Mouse (Mus musculus) mouse trophoblast stem cell (cell line): ENCODE measurements around the gene Gm13420.

ENCODE experiments used
- in situ Hi-C, 2 experiments: fragments of 300-500 bp; cut with MseI, MboI; formaldehyde crosslinking; loops; 2 replicates in 1 of 2; 3 replicates in 1 of 2; pipeline ENCODE4 v1.15.1; 2025

Gene Gm13420

GRCm38 (mm10) chr2:29702189-29702588, 49.3 kb downstream of the Gm13420 start:
- in situ Hi-C loops, result no loop called here

DNA sequence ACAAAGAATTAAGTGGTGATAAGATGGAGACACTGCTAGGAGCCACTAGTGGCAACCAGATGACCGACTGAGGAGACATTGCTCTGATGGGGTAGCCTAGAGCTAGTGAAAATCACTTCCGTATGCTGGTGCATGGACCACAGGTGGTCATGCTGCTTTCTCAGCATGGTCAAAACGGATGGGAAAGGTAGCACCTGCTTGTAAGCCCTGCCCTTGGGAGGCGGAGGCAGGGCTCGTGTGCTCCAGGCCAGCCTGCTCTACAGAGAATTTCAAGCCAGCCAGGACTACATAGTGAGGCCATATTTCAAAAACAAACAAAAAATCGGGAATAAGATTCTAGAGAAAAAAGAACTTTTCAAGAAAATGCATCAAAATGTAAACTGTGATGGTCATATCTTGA, 50.1 kb downstream of the Gm13420 start:
- in situ Hi-C loops, result no loop called here

DNA sequence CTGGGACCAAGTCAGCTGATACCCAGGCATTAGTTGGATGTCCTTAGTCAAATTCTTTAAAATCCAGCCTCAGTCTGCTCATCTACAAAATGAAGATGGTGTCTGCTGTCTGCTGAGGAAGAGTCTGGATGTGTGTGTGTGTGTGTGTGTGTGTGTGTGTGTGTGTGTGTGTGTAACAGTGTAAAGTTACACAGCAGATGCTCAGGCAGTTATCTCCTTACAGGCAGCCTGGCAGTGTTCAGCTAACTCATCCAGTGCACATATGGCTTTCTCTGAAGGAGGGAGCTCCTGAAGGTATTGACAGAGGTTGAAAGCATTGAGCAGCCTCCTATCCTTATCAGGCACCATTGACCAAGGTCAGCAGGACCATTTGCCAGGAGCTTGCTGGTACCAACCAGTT, 50.6 kb downstream of the Gm13420 start:
- in situ Hi-C loops, result no loop called here

- in situ Hi-C loops, result no loop called here
Measured at GRCm38 (mm10) chr2:29698421-29699290, 52.8 kb downstream of the Gm13420 start.

GRCm38 (mm10) chr2:29696207-29696800, 55.2 kb downstream of the Gm13420 start:
- in situ Hi-C loops, result no loop called here
